Mouse (Mus musculus) left cerebral cortex, postnatal 36 days (tissue): ENCODE results near the gene Cdkn1a. TPM values are rescaled to one million over a fixed set of nuclear protein-coding genes. Genes with fewer than 3 reads are reported as not detected.
"Not testable (repeated sequence)": the region's sequence is repeated elsewhere in the genome, so short reads cannot be mapped to it uniquely, and the experiment has no call there.

Experiments
- DNase-seq, 2 experiments: peaks; one replicate each; pipeline ENCODE4 v3.0.0; 2021 to 2022; ENCODE audit warnings: low spot score in 2 of 2, mixed read lengths in 1 of 2
- intact Hi-C: fragments of 180-260 bp; cut with DNase I; formaldehyde crosslinking; loops from one replicate; pipeline ENCODE4 v1.15.1; 2025
- total RNA-seq, 2 experiments: library from RNA; stranded (reverse); gene quantifications; 2 replicates each; pipeline ENCODE4 v1.2.3; 2021

The Cdkn1a gene
- total RNA-seq, 2 experiments from 2014 or later: 27.0 to 40.0 TPM

GRCm38 (mm10) chr17:29098291-29098690 is 7.5 kb downstream of the Cdkn1a start:
- DNase-seq: no peak
- intact Hi-C loops: loop anchor here (5.0 kb wide), 3 partner anchors 59 to 149 kb away; no protein-coding TSS in a partner anchor

GRCm38 (mm10) chr17:29099076-29099475 is 8.3 kb downstream of the Cdkn1a start:
- intact Hi-C loops: loop anchor here (5.0 kb wide), 3 partner anchors 58 to 148 kb away; no protein-coding TSS in a partner anchor
- DNase-seq: no peak

- intact Hi-C loops: no loop called here
These were observed 9.9 kb downstream of the Cdkn1a start for GRCm38 (mm10) chr17:29100627-29101026.

DNA sequence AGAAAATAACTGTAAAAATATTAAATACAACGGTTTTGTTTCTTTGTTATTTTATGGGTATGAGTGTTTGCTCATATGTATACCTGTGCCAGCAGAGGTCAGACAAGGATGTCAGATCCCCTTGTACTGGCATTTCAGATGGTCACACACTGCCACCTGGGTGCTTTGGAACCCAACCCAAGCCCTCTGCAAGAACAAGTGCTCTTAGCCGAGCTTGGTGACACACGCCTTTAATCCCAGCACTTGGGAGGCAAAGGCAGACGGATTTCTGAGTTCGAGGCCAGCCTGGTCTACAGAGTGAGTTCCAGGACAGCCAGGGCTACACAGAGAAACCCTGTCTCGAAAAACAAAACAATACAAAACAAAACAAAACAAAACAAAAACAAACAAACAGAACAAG is 19.6 kb downstream of the Cdkn1a start:
- intact Hi-C loops, DNase-seq: not testable (repeated sequence)

More at GRCm38 (mm10) chr17:29100627-29101026, 9.9 kb downstream of the Cdkn1a start:
- DNase-seq: no peak

- DNase-seq: no peak
- intact Hi-C loops: no loop called here
These were observed 20.6 kb downstream of the Cdkn1a start for GRCm38 (mm10) chr17:29111332-29111731.

DNA sequence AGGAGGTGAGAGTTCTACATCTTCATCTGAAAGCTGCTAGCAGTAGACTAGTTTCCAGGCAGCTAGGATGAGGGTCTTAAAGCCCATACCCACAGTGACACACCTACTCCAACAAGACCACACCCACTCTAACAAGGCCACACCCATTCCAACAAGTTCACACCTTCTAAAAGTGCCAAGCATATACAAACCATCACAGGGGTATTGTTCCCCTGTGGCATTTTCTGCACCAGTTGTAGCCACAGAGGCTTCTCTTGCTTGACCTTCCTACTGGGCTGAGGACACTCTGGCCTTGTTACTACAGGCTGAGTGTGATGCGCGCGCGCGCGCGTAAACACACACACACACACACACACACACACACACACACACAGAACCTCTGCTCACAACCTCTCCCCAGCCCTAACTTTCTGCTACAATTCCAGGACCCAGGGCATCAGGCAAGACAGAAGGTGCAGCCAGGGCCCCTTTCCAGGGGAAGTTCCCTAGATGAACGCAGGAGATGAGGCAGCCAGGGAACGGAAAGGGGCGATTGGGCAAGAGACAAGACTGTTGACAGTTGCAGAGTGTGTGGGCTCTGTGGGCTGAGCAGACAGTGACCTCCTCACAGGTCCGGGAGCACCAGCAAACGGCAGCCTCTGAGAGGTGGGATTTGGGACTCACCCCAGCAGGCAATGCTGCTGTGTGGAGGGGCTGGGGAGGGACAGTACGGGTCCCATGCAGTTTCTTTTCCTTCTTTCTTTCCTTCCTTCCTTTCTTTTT is 23.0 kb downstream of the Cdkn1a start, which contains the start of gene Rab44:
TSS of gene Rab44 (plus strand) at position 555 of the 762 bp plus-strand sequence.
- DNase-seq: no peak
- intact Hi-C loops: no loop called here

DNA sequence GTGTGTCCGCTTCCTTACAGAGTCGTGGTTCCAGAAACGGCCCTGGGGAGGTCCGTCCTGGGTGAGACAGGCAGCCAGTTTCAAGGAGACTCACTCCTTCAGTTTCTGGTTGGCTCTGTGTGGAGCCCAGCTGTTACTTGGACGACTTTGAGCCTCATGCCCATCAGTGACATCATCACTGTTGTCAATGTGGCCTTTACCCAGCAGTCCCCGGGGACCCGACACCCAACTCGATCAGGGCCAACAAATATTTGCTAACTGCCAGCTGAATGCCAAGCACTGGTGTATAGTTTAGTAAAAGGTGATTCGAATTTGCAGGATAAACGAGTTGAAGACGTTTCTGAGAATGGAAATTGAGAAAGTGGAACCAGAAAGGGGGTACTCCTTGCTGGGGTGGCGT is 25.2 kb downstream of the Cdkn1a start:
- intact Hi-C loops: no loop called here
- DNase-seq: no peak

- intact Hi-C loops: no loop called here
- DNase-seq: no peak
These were observed 26.4 kb downstream of the Cdkn1a start for GRCm38 (mm10) chr17:29117006-29117648.

DNA sequence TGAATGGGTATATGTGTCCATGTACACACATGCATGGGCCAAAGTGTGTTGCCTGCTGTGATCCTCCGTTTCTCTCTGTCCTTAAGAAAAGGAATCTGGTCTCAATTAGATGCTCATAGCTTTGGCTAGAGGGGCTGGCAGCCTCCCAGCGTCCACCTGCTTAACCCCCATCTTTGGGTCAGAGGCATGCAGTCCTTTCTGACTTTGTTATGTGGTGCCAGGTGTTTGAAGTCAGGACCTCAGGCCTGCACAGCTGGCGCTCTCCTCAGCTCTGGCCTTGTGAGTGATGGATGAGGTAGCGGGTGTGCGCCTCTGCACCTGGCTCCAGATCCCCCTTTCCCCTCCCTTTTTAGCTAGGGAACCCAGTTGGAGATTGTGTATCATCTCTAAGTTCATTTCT is 27.3 kb downstream of the Cdkn1a start:
- intact Hi-C loops: no loop called here
- DNase-seq: no peak

DNA sequence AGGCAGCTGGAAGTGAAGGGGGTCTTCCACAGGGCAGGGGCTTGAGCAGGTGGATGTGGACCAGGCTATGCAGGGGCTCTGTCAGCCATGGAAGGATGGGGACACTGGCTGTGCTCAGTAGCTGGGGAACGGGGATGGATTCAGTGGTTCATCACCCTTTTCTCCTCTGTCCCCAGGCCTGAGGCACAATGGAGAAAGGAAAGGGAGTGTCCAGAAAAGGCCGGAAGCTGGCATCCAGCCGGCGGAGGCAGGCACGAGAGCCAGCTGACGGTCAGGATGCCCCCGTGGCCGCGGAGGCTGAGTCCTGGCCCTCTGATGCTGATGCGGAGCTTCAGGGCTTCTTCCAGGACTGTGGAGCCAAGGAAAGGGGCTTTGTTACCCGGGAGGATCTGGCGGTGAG is 29.9 kb downstream of the Cdkn1a start:
- intact Hi-C loops: no loop called here
- DNase-seq: no peak

- DNase-seq: no peak
- intact Hi-C loops: no loop called here
These were observed 32.0 kb downstream of the Cdkn1a start for GRCm38 (mm10) chr17:29122817-29123216.

DNA sequence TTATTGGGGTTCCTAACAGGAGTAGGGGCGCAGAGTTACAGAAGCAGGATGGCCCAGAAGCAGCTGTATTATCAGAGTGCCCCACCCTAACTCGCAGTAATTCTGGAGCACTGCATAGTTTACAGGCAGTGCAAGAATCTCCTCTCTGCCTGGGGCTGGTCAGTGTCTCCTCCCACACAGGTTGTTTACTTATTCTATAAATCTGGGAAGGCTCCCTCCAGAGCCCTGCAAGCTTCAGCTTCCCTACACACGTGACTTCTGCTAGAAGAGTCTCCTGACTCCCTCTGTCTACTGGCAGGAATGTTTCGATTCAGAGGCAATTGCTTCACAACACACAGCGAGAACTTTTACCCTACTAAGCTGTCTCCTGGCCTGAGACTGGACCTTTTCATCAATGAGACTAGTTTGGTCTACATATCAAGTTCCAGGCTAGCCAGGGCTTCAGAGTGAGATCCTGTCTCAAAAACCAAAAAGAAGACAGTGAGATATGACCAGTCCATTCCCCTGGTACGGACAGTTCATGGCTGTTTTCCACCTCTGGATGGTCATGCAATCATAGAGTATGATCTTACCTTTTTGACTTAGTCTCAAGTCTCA is 32.9 kb downstream of the Cdkn1a start:
- DNase-seq: no peak
- intact Hi-C loops: no loop called here

DNA sequence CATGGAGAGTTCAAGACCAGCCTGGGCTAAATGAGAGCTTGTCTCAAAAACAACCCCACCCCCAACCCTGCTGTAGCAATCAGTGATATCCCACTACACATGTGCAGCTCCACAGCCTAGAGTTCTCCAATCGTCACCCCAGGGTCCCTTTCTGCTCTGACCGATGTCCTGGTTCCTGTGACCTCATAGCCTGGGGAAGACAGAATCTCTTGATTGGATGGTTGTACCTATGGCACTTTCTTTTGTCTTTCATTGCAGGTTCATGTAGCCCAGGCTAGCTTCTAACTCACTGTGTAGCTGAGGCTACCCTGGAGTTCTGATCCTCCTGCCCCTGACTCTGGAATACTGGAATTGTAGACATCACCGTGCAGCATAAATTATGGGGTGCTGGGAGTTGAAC is 35.8 kb downstream of the Cdkn1a start:
- intact Hi-C loops: no loop called here
- DNase-seq: no peak

DNA sequence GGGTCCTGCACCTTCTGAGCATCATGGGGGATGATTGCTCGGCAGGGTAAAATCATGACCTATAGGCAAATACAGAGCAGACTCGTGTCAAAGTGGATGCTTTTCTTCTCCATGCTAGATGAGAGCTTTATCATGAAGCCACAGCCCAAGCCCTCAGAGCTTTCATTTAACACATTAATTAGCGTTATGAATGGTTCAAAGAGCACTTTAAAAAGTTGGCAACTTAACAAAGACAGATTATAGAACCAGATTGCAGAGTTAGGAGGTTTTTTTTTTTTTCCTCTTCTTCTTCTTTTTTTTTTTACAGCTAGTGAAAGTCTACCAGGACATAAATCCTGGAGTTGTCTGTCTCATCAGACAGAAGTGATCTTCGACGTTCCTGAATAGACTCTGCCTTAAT is 38.6 kb downstream of the Cdkn1a start:
- no peak for DNase-seq
- intact Hi-C loops: no loop called here

- DNase-seq: no peak
- intact Hi-C loops: no loop called here
These were observed 44.3 kb downstream of the Cdkn1a start for GRCm38 (mm10) chr17:29135066-29135465.

DNA sequence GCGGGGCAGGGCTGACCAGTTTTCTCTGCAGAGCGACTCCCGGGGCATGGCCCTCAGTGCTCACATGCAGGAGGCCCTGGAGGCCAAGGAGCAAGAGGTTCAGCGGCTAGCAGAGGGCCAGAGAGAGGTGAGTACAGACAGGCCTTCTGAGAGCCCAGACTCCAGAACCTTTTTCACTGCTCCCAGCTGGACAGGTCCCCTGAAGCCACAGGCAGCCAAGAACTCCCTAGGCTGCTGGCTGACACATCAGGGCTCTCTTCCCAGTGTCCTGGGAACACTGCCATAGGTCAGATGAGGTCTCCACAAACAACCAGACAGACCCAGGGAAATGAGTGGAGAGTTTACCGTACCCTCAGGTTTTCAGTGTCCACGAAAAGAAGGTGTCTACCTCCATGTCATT is 45.5 kb downstream of the Cdkn1a start:
- DNase-seq: peak in 1 of 2 experiments; percentile 27
- intact Hi-C loops: no loop called here

DNA sequence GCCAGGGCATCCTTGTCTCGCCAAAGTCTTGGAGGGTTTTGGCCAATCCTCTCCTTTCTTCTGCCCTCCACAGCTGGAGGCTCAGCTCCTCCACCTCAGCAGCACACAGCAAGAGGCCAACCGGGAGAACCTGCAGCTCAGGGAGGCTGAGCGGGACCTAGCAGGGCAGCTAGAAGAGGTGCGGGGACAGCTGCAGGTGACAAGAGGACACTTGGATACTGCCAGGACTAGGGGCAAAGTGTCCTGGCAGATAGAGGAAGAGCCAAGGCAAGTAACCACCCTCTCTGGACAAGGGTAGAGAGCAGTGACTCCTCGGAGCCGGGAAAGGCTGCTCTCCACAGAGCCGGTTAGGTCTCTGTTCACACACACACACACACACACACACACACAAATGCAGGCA is 47.1 kb downstream of the Cdkn1a start:
- no peak for DNase-seq
- intact Hi-C loops: no loop called here

- DNase-seq: no peak
- intact Hi-C loops: no loop called here
These were observed 50.8 kb downstream of the Cdkn1a start for GRCm38 (mm10) chr17:29141577-29141976.

DNA sequence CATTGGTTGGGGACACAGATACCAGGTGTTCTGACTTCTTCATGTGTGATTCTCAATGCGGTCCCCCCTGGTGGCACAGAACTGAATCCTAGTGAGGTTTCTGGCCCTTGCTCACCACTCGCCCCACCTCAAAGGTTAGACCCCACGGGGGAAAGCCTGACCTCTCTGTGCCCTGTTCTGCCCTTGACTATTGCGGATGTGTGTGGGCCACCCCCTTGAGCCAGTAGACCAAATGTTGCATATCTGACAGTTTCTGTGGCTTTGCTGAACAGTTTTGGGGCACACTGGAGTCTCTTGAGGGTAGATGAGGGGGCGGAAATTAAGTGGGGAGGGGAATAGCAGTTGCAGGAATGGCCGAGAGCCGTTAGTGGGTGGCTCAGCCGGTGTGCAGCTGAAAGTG is 52.5 kb downstream of the Cdkn1a start:
- no peak for DNase-seq
- intact Hi-C loops: no loop called here

DNA sequence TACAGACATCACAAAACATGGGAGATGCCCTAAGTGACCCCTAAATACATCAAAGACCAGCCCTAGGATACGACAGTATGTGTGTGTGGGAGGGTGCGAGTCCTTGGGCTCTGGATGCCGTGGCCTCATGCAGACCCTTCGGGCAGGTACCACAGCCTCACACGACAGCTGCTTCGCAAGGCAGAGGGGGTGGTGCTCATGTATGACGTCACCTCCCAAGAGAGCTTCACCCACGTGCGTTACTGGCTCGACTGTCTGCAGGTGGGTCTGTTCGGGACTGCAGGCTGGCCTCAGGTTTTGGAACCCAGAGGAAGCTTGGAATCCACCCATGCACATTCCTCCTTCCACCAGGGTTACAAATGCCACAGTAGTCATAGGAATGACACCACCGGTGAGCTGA is 54.3 kb downstream of the Cdkn1a start:
- DNase-seq: no peak
- intact Hi-C loops: no loop called here

DNA sequence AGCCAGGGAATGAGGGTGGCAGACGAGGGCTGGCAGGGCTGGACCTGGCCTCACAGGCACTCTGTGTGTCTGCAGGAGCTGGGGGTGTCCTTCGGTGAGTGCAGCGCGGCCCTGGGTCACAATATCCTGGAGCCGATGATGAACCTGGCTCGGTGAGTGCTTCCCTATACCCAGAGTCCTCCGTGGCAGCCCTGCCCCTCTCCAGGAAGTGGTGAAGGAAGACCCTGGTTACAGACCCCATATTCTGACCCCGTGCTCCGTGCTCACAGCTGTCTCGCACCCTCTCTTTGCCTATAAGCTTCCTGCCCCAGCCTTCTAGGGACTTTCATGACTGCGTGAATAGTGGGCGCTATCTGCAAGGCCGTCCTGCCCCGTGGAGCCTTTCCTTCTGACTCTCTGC is 56.5 kb downstream of the Cdkn1a start:
- DNase-seq: no peak
- intact Hi-C loops: no loop called here
